Mouse (Mus musculus) small intestine, adult 2 months (tissue): ENCODE data around the gene Brf1.

Experiments used
- CTCF ChIP-seq: fragments of 200-500 bp; IDR thresholded peaks from 2 replicates; pipeline ENCODE4 v1.5.1; 2012; ENCODE audit warnings: low read depth, mild to moderate bottlenecking, control low read depth, inconsistent platforms, low read length, moderate library complexity, mixed read lengths; ENCODE audit not compliant: insufficient replicate concordance, insufficient read length; ENCODE audit errors: extremely low read depth
- POLR2A ChIP-seq: fragments of 200-500 bp; IDR thresholded peaks from 2 replicates; pipeline ENCODE4 v1.6.1; 2012; ENCODE audit warnings: low read depth, mild to moderate bottlenecking, control low read depth, inconsistent platforms, low read length, moderate library complexity

GRCm38 (mm10) chr12:113036996-113037395 lies 36.5 kb upstream of the Brf1 start:
- TF ChIP-seq POLR2A = no peak
- TF ChIP-seq CTCF = no peak
